Mouse (Mus musculus) bone marrow, adult 2 months (tissue): ENCODE measurements at regions not wholly inside any gene's neighbourhood (a gene's known extent, or its start where the extent isn't known, plus 50 kb on each side); places are given as distances from the start of the nearest gene placed in this dataset.

Source experiments
- CTCF ChIP-seq: fragments of 200-500 bp; IDR thresholded peaks from 2 replicates; pipeline ENCODE4 v1.5.1; 2011; ENCODE audit warnings: low read length, control low read depth; ENCODE audit not compliant: control insufficient read depth, insufficient read depth
- POLR2A ChIP-seq: fragments of 200-500 bp; IDR thresholded peaks from 2 replicates; pipeline ENCODE4 v1.6.1; 2011; ENCODE audit warnings: low read depth, mild to moderate bottlenecking, control low read depth, low read length, borderline replicate concordance; ENCODE audit not compliant: control insufficient read depth

DNA sequence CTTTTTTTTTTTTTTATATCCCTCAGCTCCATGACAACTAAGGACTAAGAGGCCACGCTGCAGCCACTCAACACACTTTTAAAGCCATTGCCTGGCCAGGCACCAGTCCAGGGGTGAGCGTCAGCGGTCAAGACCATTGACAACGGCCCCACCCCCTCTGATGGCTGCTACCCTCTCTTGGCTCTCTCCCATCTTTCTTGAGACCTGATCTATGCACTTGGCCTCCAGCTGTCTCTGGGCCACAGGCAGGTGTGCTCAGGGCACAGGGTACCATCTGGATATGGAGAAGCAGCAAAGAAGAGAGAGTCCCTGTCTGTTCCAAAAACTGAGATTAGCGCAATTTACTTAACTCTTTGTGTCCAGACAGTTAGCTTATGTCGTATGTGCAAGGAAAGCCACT lies 141.0 kb upstream of the Slc22a22 start:
- TF ChIP-seq CTCF, result no peak
- no peak for TF ChIP-seq POLR2A
